ENCODE assay signal across 8 mouse cellular contexts in genomic region chr8:109691769-109692168, GRCm38 (mm10). TPM values are rescaled to one million over a fixed set of nuclear protein-coding genes. Genes with fewer than 3 reads are reported as not detected.
DNase-seq lines count a peak whose midpoint lies in the region; ATAC-seq and TF ChIP-seq lines count a peak whose summit lies in the region.

No protein-coding gene starts in this region.

- 54% methylated on average over 5 of the region's 5 CpGs for WGBS in kidney, postnatal 0 days
- WGBS in limb, embryonic 11.5 days = 60% methylated on average over 5 of the region's 5 CpGs

- H3K4me1 ChIP-seq in kidney, postnatal 0 days (replicated peaks; ENCODE audit: insufficient read depth, low read length) = peaks cover 18% of the 10 kb centered on the region
- H3K4me1 ChIP-seq in limb, embryonic 11.5 days (ENCODE audit: control insufficient read depth, insufficient read depth, low read length) = peaks cover 13% of the 10 kb centered on the region

- H3K36me3 ChIP-seq in kidney, postnatal 0 days (ENCODE audit: insufficient read depth, low read length) = no peaks in the 10 kb centered on the region
- H3K36me3 ChIP-seq in limb, embryonic 11.5 days (ENCODE audit: control insufficient read depth, insufficient read depth, low read length) = no peaks in the 10 kb centered on the region

- H3K9me3 ChIP-seq in kidney, postnatal 0 days (replicated peaks; ENCODE audit: low read length) = no peaks in the 10 kb centered on the region
- H3K9me3 ChIP-seq in limb, embryonic 11.5 days (ENCODE audit: control insufficient read depth, low read length) = no peaks in the 10 kb centered on the region

- H3K4me3 ChIP-seq in kidney, postnatal 0 days (replicated peaks; ENCODE audit: low read depth, low read length) = peak overlapping the region; percentile 94
- peak overlapping the region; percentile 86 for H3K4me3 ChIP-seq in limb, embryonic 11.5 days (ENCODE audit: low read depth, low read length)

- H3K27ac ChIP-seq in kidney, postnatal 0 days = no peak overlapping the region
- no peak overlapping the region for H3K27ac ChIP-seq in limb, embryonic 11.5 days (replicated peaks; ENCODE audit: low read depth, low read length)

- peak overlapping the region; percentile 91; the same call in 1 of the 2 replicates for H3K9ac ChIP-seq in kidney, postnatal 0 days (ENCODE audit: low read depth, low read length)
- no peak overlapping the region; the same call in 1 of the 2 replicates for H3K9ac ChIP-seq in limb, embryonic 11.5 days (ENCODE audit: low read length)

- H3K4me2 ChIP-seq in kidney, postnatal 0 days (ENCODE audit: low read length) = peak overlapping the region; percentile 57
- H3K4me2 ChIP-seq in limb, embryonic 11.5 days (ENCODE audit: low read depth, severe bottlenecking) = peak overlapping the region; percentile 85

- ATAC-seq in kidney, postnatal 0 days (replicated peaks; ENCODE audit: low FRiP score, low read depth) = no peak
- ATAC-seq in erythroblast, adult 5-6 weeks (replicated peaks; ENCODE audit: low FRiP score, poor library complexity, severe bottlenecking) = 0 out of 2 replicates have a peak, but pooled peaks have one; percentile 26
- no peak for ATAC-seq in limb, embryonic 11.5 days (ENCODE audit: insufficient number of reproducible peaks, low FRiP score, low TSS enrichment, low read depth)

- peak; percentile 42 for DNase-seq in kidney, postnatal 0 days (ENCODE audit: low spot score)
- DNase-seq in kidney, postnatal 36 days = no peak
- peak; percentile 37 for DNase-seq in NIH3T3 (ENCODE audit: low read depth)
- peak; percentile 50 for DNase-seq in limb, embryonic 11.5 days (ENCODE audit: low spot score)
- DNase-seq in neural tube, embryonic 10.5 days (ENCODE audit: extremely low spot score, low spot score) = peak; percentile 17
- no peak for DNase-seq in right cerebral cortex, postnatal 14 days
- DNase-seq in urinary bladder, postnatal 14 days (ENCODE audit: low spot score) = no peak

- H3K27me3 ChIP-seq in kidney, postnatal 0 days (ENCODE audit: insufficient read depth, low read length) = no peaks in the 10 kb centered on the region
- no peaks in the 10 kb centered on the region for H3K27me3 ChIP-seq in limb, embryonic 11.5 days (ENCODE audit: control insufficient read depth, insufficient read depth, low read length)

- TF ChIP-seq CTCF in kidney, postnatal 0 days (IDR thresholded peaks at IDR 0.05; ENCODE audit: low read depth) = peak; percentile 37

RNA-seq across cellular contexts. Expression of gene Ist1, which starts 1.3 kb away (rescaled TPM):
- 123 and 134 TPM in 2 replicates for polyA plus RNA-seq in kidney, postnatal 0 days (2015; fragmentation: Nextera tagmentation; extraction: Ambion mirVana)
- total RNA-seq in erythroblast, adult 5-6 weeks (2015; ENCODE audit: low replicate concordance) = 34.6 and 41.8 TPM in 2 replicates
- 38.2 and 45.8 TPM in 2 replicates for total RNA-seq in erythroblast, adult 5-6 weeks (2017; ENCODE audit: low replicate concordance)
- polyA plus RNA-seq in limb, embryonic 11.5 days (2014; fragmentation: Nextera tagmentation; extraction: Ambion mirVana) = 171 and 174 TPM in 2 replicates

RNA-seq across cellular contexts. Expression of gene Zfp821, which starts 13.6 kb away (rescaled TPM):
- 21.9 and 22.2 TPM in 2 replicates for polyA plus RNA-seq in kidney, postnatal 0 days (2015; fragmentation: Nextera tagmentation; extraction: Ambion mirVana)
- total RNA-seq in erythroblast, adult 5-6 weeks (2015; ENCODE audit: low replicate concordance) = 1.7 and 5.9 TPM in 2 replicates
- 9.6 and 12.0 TPM in 2 replicates for total RNA-seq in erythroblast, adult 5-6 weeks (2017; ENCODE audit: low replicate concordance)
- polyA plus RNA-seq in limb, embryonic 11.5 days (2014; fragmentation: Nextera tagmentation; extraction: Ambion mirVana) = 44.4 and 45.3 TPM in 2 replicates

RNA-seq across cellular contexts. Expression of gene Atxn1l, which starts 45.8 kb away (rescaled TPM):
- polyA plus RNA-seq in kidney, postnatal 0 days (2015; fragmentation: Nextera tagmentation; extraction: Ambion mirVana) = 4.5 and 4.8 TPM in 2 replicates
- total RNA-seq in erythroblast, adult 5-6 weeks (2015; ENCODE audit: low replicate concordance) = 1.3 and 5.6 TPM in 2 replicates
- total RNA-seq in erythroblast, adult 5-6 weeks (2017; ENCODE audit: low replicate concordance) = 3.5 and 4.3 TPM in 2 replicates
- 6.4 and 7.8 TPM in 2 replicates for polyA plus RNA-seq in limb, embryonic 11.5 days (2014; fragmentation: Nextera tagmentation; extraction: Ambion mirVana)

Comparison
In these comparisons a context has a peak if more than half of its experiments do, and no peak if none do; other contexts are left out.
1. DNase-seq: peak in kidney, postnatal 0 days (single experiment), NIH3T3 (single experiment), limb, embryonic 11.5 days (single experiment) and neural tube, embryonic 10.5 days (single experiment); none in kidney, postnatal 36 days (0 of 2), right cerebral cortex, postnatal 14 days (single experiment) and urinary bladder, postnatal 14 days (single experiment).